Mouse (Mus musculus): ENCODE results near the gene Map3k20.

The Map3k20 gene

GRCm38 (mm10) chr2:72280524-72280923, 4.9 kb upstream of the Map3k20 start:
- 95% methylated on average over 5 of the region's 5 CpGs for WGBS

GRCm38 (mm10) chr2:72281971-72282370, 3.5 kb upstream of the Map3k20 start:
- WGBS, result 94% methylated on average over 14 of the region's 14 CpGs

DNA sequence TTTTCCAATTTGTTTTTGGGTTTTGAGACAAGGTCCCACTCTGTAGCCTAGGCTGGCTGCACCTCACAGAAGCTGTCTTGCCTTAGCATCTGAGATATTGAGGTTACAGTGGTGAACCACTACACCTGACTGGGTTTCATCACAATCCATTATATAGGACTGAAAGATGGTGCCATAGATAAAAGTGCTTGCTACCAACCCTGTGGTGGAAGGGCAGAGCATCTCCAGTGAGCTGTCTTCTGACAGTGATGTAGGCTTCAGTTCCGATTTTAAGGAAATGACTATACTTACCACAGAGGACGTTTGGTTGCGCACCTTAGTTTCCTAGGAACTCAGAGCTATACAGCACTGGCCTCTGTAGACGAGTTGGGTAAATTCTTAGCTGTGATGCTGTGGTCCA, 2.7 kb upstream of the Map3k20 start:
- 84% methylated on average over 4 of the region's 4 CpGs for WGBS

GRCm38 (mm10) chr2:72284689-72285088, 748 bp upstream of the Map3k20 start:
- 70% methylated on average over 7 of the region's 7 CpGs for WGBS

GRCm38 (mm10) chr2:72285888-72286661, 638 bp downstream of the Map3k20 start:
- 3% methylated on average over 60 of the region's 60 CpGs for WGBS

DNA sequence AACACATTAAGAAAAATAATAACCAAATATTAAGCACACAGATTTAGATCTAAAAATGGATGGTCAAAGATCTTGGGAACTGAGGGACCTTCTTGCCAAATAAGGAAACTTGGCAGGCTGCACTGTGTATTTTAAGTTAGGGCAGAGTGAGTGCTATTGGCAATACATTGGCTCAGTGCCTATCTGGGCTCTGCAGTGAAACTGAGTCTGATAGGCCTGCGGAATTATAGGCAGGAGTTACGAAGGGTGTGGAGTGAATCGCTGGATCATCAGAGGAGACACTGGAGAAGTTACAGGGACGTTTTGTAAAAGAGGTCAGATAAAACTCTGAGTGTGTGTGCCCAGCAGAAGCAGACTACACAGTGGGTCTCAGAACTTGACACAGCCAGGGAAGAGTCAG, 1.7 kb downstream of the Map3k20 start:
- 75% methylated on average over 4 of the region's 4 CpGs for WGBS

DNA sequence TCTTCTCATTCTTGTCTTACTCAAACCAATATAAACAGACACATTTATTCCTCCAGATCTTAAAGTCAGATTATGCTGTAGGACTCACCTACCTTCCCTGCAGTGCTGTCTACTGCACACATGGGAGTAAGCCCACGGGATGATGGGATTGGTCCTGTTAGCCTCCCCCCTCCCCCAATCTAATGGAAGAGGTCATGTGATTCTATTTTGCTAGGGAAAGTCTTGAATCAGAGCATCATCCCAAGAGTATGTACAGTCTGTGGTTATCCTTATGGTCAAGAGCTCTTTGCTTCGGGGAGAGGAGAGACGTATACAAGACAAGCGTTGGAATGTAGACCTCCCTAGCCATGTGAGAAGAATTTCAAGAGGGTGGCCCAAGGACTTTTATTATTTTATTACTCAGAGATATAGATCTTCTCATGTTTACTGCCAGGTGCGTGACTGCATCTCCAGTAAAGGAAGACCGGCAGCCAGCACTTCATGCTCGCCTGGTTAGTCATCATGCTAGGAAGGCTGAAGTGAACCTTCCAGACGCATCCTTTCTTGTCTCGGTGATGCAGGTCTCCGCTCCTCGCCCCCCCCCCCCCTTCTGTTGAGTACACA, 3.6 kb downstream of the Map3k20 start:
- 92% methylated on average over 11 of the region's 11 CpGs for WGBS

GRCm38 (mm10) chr2:72291103-72291502, 5.7 kb downstream of the Map3k20 start:
- WGBS, result 87% methylated on average over 1 of the region's 1 CpGs

- WGBS, result 92% methylated on average over 8 of the region's 8 CpGs
These were observed 7.1 kb downstream of the Map3k20 start for GRCm38 (mm10) chr2:72292573-72292972.

DNA sequence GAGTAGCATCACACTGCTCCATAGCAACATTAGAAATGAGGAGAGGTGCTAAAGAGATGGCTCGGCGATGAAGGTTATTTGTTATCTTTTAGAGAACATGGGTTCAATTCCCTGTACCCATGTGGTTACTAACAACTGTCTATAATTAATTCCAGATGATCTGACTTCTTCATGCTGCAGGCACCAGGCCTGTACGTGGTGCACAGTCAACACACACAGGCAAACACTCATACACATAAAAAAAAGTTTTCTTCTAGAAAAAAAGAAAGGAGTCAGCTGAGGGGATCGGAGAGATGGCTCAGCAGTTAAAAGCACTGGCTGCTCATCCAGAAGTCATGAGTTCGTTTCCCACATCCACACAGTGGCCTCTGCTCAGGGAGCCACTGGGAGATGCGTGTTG, 9.6 kb downstream of the Map3k20 start:
- WGBS, result 89% methylated on average over 6 of the region's 6 CpGs

DNA sequence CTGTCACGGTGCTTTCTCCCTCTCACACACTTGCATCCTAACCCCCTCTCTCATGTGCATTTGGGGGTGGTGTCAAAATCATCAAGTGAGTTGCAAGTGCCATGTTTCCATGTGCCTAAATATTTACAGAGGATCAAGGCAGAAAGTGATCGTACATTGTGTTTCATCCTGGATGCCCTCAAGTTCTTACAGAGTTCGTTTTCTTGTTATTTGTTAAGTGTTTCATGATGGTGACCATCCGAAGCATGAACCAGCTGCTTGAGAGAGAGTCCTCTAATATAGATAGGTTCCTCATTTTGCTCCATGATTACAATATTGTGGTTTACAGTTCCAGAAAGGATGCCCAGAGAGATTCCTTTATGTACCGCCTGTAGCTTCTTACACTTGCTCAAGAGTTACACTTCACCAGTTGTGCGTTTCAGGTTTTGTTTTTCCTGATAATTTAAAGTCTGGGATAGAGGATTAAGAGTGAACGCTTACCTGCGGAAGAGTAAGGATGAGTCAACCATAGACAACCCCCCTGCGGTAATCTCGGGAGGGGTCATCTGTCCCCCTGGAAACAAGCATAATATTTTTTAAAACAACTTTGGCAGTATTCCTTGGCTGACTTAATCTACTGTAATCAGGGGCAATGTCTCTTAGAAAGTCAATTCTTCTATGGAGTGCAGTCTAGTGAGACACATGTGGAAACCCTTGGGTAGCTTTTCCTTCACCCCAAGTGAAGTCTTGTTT, 11.7 kb downstream of the Map3k20 start:
- 76% methylated on average over 10 of the region's 10 CpGs for WGBS

DNA sequence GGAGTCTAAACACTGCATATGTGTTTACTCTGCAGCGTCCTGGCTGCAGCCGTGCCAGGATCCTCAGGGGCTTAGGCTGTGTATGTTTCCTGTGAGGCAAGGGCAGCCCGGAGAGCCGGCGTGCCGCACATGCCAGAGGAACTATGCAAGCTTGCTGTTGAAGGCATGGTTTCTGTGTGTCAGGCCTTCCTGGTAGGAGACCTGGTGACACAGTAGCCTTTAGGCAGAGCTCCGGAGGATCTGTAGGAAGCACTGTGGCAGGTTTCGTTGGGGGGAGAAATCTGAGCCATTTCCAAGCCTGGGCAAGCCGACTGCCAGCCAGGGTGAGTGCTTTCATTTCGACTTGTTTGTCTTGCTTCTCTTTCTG, 12.3 kb downstream of the Map3k20 start:
- 81% methylated on average over 10 of the region's 10 CpGs for WGBS

GRCm38 (mm10) chr2:72298406-72298805, 13.0 kb downstream of the Map3k20 start:
- WGBS, result 52% methylated on average over 4 of the region's 4 CpGs

GRCm38 (mm10) chr2:72301194-72301916, 15.9 kb downstream of the Map3k20 start:
- WGBS, result 87% methylated on average over 9 of the region's 9 CpGs

DNA sequence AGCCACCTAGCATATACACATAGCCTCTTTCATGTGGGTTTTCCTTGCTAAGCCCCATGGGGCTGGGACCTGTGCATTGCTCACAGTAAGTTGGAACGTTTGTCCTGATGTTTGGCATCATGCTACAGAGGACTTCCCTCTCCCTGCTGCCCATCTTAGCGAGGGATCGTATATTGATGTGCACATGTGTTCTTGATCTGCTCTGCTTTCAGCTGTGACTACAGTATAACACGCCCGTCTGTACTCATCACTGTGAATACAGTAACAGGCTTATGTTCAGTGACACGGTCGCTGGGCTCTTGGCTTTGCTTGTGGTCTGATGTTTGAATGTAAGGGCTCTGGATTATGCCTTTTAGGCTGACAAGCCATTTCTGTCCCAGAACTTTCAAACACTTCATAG, 20.3 kb downstream of the Map3k20 start:
- 86% methylated on average over 7 of the region's 7 CpGs for WGBS

GRCm38 (mm10) chr2:72308351-72308750, 22.9 kb downstream of the Map3k20 start:
- WGBS, result 73% methylated on average over 5 of the region's 5 CpGs

DNA sequence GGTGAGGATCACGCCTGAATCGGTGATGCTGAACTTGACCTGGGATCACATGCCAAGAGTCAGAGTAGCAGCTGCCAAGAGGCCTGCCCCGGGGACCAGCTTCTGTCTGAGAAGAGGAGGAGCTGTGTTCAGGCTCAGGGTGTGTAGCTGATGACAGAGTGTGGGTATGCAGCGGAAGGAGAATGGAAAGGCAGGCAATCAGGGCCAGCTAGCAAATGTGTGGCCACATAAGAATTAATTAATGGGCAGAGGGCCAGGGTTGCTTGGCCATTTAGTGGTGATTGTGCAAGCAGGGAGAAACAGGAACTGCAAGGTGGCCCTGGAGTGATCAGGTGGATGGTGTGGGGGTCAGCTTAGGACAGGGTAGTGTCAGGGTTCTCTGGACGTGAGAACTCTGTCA, 23.5 kb downstream of the Map3k20 start:
- WGBS, result 68% methylated on average over 5 of the region's 5 CpGs

GRCm38 (mm10) chr2:72311486-72311885, 26.0 kb downstream of the Map3k20 start:
- WGBS, result 76% methylated on average over 8 of the region's 8 CpGs

- WGBS, result 85% methylated on average over 11 of the region's 11 CpGs
These were observed 27.9 kb downstream of the Map3k20 start for GRCm38 (mm10) chr2:72313312-72313711.

GRCm38 (mm10) chr2:72318421-72318820, 33.0 kb downstream of the Map3k20 start:
- 76% methylated on average over 4 of the region's 4 CpGs for WGBS

DNA sequence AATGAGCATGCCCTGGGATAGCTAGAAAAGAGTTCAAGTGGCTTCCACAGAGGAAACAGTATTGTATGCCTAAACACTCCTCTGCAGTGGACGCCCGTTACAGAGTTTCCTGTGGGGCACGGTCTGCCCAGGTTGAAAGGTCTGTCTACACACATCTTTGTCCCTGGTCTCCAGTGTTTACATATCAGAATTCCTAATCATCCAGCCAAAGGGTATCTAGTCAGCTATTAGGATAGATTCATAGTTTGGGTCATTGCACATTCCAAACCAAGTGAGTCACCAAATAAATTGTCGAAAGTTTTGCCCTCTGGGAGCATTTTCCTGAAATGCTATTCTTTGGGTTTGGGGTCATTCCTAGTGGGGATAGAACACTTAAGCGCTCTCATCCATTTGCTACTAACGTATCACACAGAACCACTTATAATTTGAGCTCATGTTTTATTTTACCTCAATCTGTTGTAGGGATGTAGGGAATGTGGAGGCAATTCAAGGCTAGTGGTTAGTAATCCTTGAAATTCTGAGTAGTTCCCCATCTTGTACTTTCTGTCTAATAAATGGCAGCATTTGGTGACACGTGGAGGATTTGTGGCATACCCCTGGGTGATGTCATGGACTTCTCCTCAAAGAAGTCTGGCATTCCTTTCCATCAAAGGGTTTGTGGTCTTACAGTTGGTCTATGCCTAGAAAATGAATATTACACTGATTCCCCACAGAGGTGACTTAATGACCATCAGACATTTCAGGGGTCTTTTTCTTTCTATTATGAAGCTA, 33.8 kb downstream of the Map3k20 start:
- 81% methylated on average over 7 of the region's 7 CpGs for WGBS

Measured in cerebral cortex, adult 2 months (tissue).